Mouse (Mus musculus): Measurements from ENCODE around the gene D430042O09Rik.

- TF ChIP-seq CTCF (IDR thresholded peaks at IDR 0.05; ENCODE audit: control insufficient read depth, insufficient read depth, insufficient read length) (no peak), USF1 (IDR thresholded peaks at IDR 0.05; ENCODE audit: low read depth) (no peak), MYOG (IDR thresholded peaks at IDR 0.05; ENCODE audit: control insufficient read depth, extremely low read depth, insufficient read length) (no peak), MAX (IDR thresholded peaks at IDR 0.05) (no peak), MYOD1 (IDR thresholded peaks at IDR 0.05; ENCODE audit: control insufficient read depth, insufficient read length, low read depth) (no peak)
Observed at GRCm38 (mm10) chr7:125826425-125826824, 118.7 kb downstream of the D430042O09Rik start.
